Comparison of ENCODE assay signal across 10 mouse cellular contexts in the genomic region with DNA sequence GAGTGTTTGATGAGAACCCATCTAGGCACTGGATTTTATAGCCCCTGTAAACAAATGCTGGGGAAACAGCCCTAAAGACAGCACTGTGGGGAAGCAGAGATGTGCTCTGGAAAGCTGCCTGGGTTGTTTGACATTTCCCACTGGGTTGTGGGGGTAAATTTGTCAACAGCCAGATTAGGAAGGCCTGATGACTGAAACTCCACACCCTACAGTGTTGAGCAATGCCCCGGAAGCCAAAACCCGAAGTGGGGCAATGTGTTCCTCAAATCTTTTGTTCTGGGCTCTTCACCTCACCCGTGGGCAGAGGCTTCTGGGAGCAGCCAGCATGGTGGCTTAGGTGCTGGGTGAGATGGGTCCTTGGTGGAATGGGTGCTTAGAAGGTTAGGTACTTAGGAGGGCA. TPM values are rescaled to one million over a fixed set of nuclear protein-coding genes. Genes with fewer than 3 reads are reported as not detected.
A peak's percentile ranks its signal among the peaks of the same experiment; 100 is the strongest.
DNase-seq lines count a peak whose midpoint lies in the region; ATAC-seq and TF ChIP-seq lines count a peak whose summit lies in the region.
"Had no signal": no experiment of that assay in that cellular context is flagged by ENCODE, and none has a peak within 500 bp of the region (broad histone marks: within the 10 kb centered on the region; RNA-seq: fewer than 3 reads in every experiment).

No protein-coding gene starts in this region.

- no peaks in the 10 kb centered on the region for H3K9me3 ChIP-seq in stomach, postnatal 0 days (ENCODE audit: control insufficient read depth, low read length)
- H3K9me3 ChIP-seq: forebrain, embryonic 10.5 days; limb, embryonic 15.5 days had no signal

- 23% methylated on average over 3 of the region's 3 CpGs for WGBS in stomach, postnatal 0 days
- 31% methylated on average over 3 of the region's 3 CpGs for WGBS in thymus, adult 2 months

- H3K4me2 ChIP-seq in stomach, postnatal 0 days (replicated peaks; ENCODE audit: low read depth): no peak overlapping the region
- H3K4me2 ChIP-seq: limb, embryonic 15.5 days had no signal

- TF ChIP-seq POLR2A in thymus, adult 2 months (IDR thresholded peaks at IDR 0.05; ENCODE audit: control insufficient read depth, extremely low read depth, insufficient read depth, low read length, poor library complexity): no peak

- H3K36me3 ChIP-seq in stomach, postnatal 0 days (ENCODE audit: control insufficient read depth, insufficient read depth, low read length): no peaks in the 10 kb centered on the region
- no peaks in the 10 kb centered on the region for H3K36me3 ChIP-seq in thymus, adult 2 months (ENCODE audit: control insufficient read depth, insufficient read depth, low read length)

- peaks cover 3% of the 10 kb centered on the region for H3K4me1 ChIP-seq in stomach, postnatal 0 days (replicated peaks; ENCODE audit: control insufficient read depth, insufficient read depth)
- H3K4me1 ChIP-seq in thymus, adult 2 months (replicated peaks; ENCODE audit: control insufficient read depth, insufficient read depth, low read length): peaks cover 7% of the 10 kb centered on the region

- H3K27me3 ChIP-seq in stomach, postnatal 0 days (ENCODE audit: control insufficient read depth, insufficient read depth, low read length): no peaks in the 10 kb centered on the region
- no peaks in the 10 kb centered on the region for H3K27me3 ChIP-seq in thymus, adult 2 months (ENCODE audit: control insufficient read depth, insufficient read depth, low read length)

- peak; percentile 97 for DNase-seq in heart, adult 11 months
- no peak for DNase-seq in heart, postnatal 4 days
- DNase-seq in urinary bladder, postnatal 14 days (ENCODE audit: low spot score): peak; percentile 33
- no peak for DNase-seq in urinary bladder, adult 2 months (ENCODE audit: low spot score)
- peak; percentile 41 for DNase-seq in lung, postnatal 14 days
- DNase-seq in stomach, postnatal 0 days (ENCODE audit: low spot score): no peak
- DNase-seq in thymus, postnatal 14 days: no peak
- no peak for DNase-seq in thymus, adult 2 months

- TF ChIP-seq CTCF in stomach, postnatal 0 days (IDR thresholded peaks at IDR 0.05; ENCODE audit: low read depth): no peak
- no peak for TF ChIP-seq CTCF in thymus, adult 2 months (IDR thresholded peaks at IDR 0.05; ENCODE audit: borderline replicate concordance, control insufficient read depth, extremely low read depth, insufficient read depth, low read length, poor library complexity)

- TF ChIP-seq EP300 in stomach, postnatal 0 days (optimal IDR thresholded peaks at IDR 0.05): no peak

- no peak overlapping the region for H3K4me3 ChIP-seq in stomach, postnatal 0 days (ENCODE audit: low read depth, low read length)
- H3K4me3 ChIP-seq in thymus, adult 2 months (ENCODE audit: control insufficient read depth, insufficient read depth, low read length): no peak overlapping the region
- H3K4me3 ChIP-seq: forebrain, embryonic 10.5 days; limb, embryonic 15.5 days had no signal

- H3K27ac ChIP-seq in stomach, postnatal 0 days (replicated peaks): peak overlapping the region; percentile 69
- H3K27ac ChIP-seq in thymus, adult 2 months (ENCODE audit: control insufficient read depth, insufficient read depth, low read length): no peak overlapping the region
- H3K27ac ChIP-seq: forebrain, embryonic 10.5 days; limb, embryonic 15.5 days had no signal

- no peak overlapping the region for H3K9ac ChIP-seq in stomach, postnatal 0 days (ENCODE audit: low read length)
- H3K9ac ChIP-seq: limb, embryonic 15.5 days had no signal

- no peak for ATAC-seq in stomach, postnatal 0 days (ENCODE audit: low FRiP score, low TSS enrichment)

RNA-seq across cellular contexts. Expression of gene 6430548M08Rik, which starts 4.8 kb away (rescaled TPM):
- 10 to 100 TPM; 19.3 to 23.8 TPM for total RNA-seq in heart, postnatal 4 days (2021)
- polyA plus RNA-seq in urinary bladder, adult 2 months (2012; rRNA removed): 5.3 and 8.4 TPM in 2 replicates
- 13.2 and 13.8 TPM in 2 replicates for polyA plus RNA-seq in stomach, postnatal 0 days (2015; fragmentation: Nextera tagmentation; extraction: Ambion mirVana)
- 4.9 and 8.6 TPM in 2 replicates for polyA plus RNA-seq in thymus, adult 2 months (2012; rRNA removed)

RNA-seq across cellular contexts. Expression of gene Zdhhc7, which starts 7.9 kb away (rescaled TPM):
- 10 to 100 TPM; 39.5 to 40.8 TPM for total RNA-seq in heart, postnatal 4 days (2021)
- 35.9 and 38.7 TPM in 2 replicates for polyA plus RNA-seq in urinary bladder, adult 2 months (2012; rRNA removed)
- polyA plus RNA-seq in stomach, postnatal 0 days (2015; fragmentation: Nextera tagmentation; extraction: Ambion mirVana): 24.3 and 24.4 TPM in 2 replicates
- 93.4 and 94.2 TPM in 2 replicates for polyA plus RNA-seq in thymus, adult 2 months (2012; rRNA removed)

Comparison
In these comparisons a context has a peak if more than half of its experiments do, and no peak if none do; other contexts are left out.
1. DNase-seq: peak in heart, adult 11 months (single experiment), urinary bladder, postnatal 14 days (single experiment) and lung, postnatal 14 days (single experiment); none in heart, postnatal 4 days (single experiment), urinary bladder, adult 2 months (single experiment), stomach, postnatal 0 days (single experiment), thymus, postnatal 14 days (single experiment) and thymus, adult 2 months (single experiment).